Mouse (Mus musculus) midbrain, embryonic 15.5 days (tissue): ENCODE data around the gene Gm17455. TPM values are rescaled to one million over a fixed set of nuclear protein-coding genes. Genes with fewer than 3 reads are reported as not detected.

Source experiments
- ATAC-seq: fragments of 200-750 bp; cut with Nextera tagmentation; replicated peaks from 2 replicates; pipeline ENCODE4 v1.8.0; 2017; ENCODE audit warnings: moderate TSS enrichment
- H3K27ac ChIP-seq: fragments of 300-500 bp; sonication (generic); 2 replicates; pipeline ENCODE4 v1.5.1; 2015; ENCODE audit warnings: mild to moderate bottlenecking, inconsistent platforms
- H3K27me3 ChIP-seq: fragments of 300-500 bp; sonication (generic); replicated peaks from 2 replicates; pipeline ENCODE4 v1.6.1; 2015; ENCODE audit warnings: inconsistent platforms
- H3K36me3 ChIP-seq: fragments of 300-500 bp; sonication (generic); replicated peaks from 2 replicates; pipeline ENCODE4 v1.6.1; 2015; ENCODE audit warnings: inconsistent platforms
- H3K4me1 ChIP-seq: fragments of 300-500 bp; sonication (generic); 2 replicates; pipeline ENCODE4 v1.6.1; 2015; ENCODE audit warnings: inconsistent platforms
- H3K4me2 ChIP-seq: fragments of 300-500 bp; sonication (generic); 2 replicates; pipeline ENCODE4 v1.6.1; 2015; ENCODE audit warnings: inconsistent platforms, mild to moderate bottlenecking, moderate library complexity
- H3K4me3 ChIP-seq: fragments of 300-500 bp; sonication (generic); 2 replicates; pipeline ENCODE4 v1.5.1; 2015; ENCODE audit warnings: mild to moderate bottlenecking, inconsistent platforms
- H3K9ac ChIP-seq: fragments of 300-500 bp; sonication (generic); 2 replicates; pipeline ENCODE4 v1.6.1; 2015; ENCODE audit warnings: mild to moderate bottlenecking, inconsistent platforms
- H3K9me3 ChIP-seq: fragments of 300-500 bp; sonication (generic); 2 replicates; pipeline ENCODE4 v1.6.1; 2016; ENCODE audit warnings: inconsistent platforms
- WGBS: fragments of 180-500 bp; shearing (Covaris S2); methylation state at CpG from one replicate; pipeline ENCODE4 v1.1.7; 2015; ENCODE audit warnings: mixed read lengths; 5-methylcytosine and 5-hydroxymethylcytosine counted together
- polyA plus RNA-seq: library from polyadenylated mRNA; unstranded; fragments of >200 nt; fragmentation: Nextera tagmentation; extraction: Ambion mirVana; gene quantifications from 2 replicates; pipeline ENCODE4 v1.2.1, GENCODE M21; 2015

Gene Gm17455
- 8.9 and 11.0 TPM in 2 replicates for polyA plus RNA-seq

DNA sequence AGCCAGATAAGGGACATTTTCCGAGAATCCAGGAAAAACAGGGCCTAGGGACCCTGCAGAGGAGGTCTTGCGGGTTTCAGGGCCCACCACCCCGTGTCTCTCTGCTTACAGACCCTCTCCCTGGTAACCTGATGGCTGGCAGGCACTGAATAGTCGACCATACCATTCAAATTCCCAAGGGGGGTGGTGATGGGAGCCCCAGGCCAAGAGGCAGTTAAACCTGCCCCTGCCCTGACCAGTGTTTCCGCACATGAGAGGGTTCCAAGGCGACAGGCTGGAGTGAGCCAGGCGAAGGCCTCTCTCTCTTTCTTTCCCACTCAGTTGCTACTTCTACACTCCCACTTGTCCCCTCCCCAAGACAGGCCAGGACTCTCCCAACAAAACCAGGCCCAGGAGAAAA is at the start of gene Gm17455:
Gm17455 (plus strand) TSS at position 278 of the 400 bp plus-strand sequence.
- H3K27ac ChIP-seq: peak within 1 kb of the TSS; percentile 6; the same call in 1 of the 2 replicates
- peak; percentile 62; the same call in 1 of the 2 replicates for ATAC-seq
- H3K9ac ChIP-seq: no peak within 1 kb of the TSS

DNA sequence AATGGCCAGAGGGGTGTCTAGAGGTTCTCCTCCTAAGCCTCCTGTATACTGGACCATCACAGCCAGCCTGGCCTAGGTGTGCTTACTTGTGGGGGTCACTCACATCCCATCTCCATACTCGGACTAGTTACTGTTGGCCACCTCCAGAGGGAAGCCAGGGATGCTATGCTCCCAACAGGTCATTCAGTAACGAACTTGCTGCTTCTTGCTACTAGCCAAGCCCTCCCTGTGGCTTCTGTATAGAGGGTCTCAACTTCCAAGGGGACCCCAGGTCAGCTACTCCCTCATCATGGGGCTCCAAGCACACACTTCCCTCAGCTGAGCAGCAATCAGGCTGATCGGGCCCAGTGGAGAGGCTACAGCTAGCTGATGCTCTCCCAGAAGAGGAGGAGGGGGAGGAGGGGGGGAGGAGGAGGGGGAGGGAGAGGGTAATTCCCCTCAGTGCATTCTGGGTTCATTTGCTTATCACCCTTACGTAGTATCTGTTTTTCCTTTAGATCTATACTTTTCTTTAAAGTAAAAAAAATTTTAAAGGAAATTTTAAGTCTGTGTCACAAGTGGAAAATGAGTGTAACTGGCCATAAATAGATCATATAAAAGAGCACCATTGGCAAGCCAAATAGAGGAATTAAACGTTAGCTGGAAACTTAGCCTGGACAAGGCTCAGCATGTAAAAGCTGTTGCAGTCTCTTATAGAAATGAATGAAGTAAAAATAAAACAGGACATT is 49.3 kb upstream of the Gm17455 start:
- no peak for ATAC-seq
- H3K27me3 ChIP-seq: peaks cover 15% of the 10 kb centered on the region
- no peak overlapping the region for H3K4me2 ChIP-seq
- 51% methylated on average over 5 of the region's 5 CpGs for WGBS
- H3K36me3 ChIP-seq: no peaks in the 10 kb centered on the region
- H3K9ac ChIP-seq: no peak overlapping the region
- no peak overlapping the region for H3K27ac ChIP-seq
- peaks cover 21% of the 10 kb centered on the region for H3K4me1 ChIP-seq
- no peaks in the 10 kb centered on the region for H3K9me3 ChIP-seq
- H3K4me3 ChIP-seq: no peak overlapping the region

More for the DNA sequence above, at the start of gene Gm17455:
- Histone ChIP-seq H3K4me1 (0 out of 2 replicates have a peak, but pooled peaks cover 6% of the 10 kb centered on the region), H3K36me3 (no peaks in the 10 kb centered on the region), H3K4me3 (no peak within 1 kb of the TSS), H3K9me3 (no peaks in the 10 kb centered on the region), H3K27me3 (no peaks in the 10 kb centered on the region), H3K4me2 (no peak within 1 kb of the TSS)
- 39% methylated on average over 7 of the region's 7 CpGs for WGBS

DNA sequence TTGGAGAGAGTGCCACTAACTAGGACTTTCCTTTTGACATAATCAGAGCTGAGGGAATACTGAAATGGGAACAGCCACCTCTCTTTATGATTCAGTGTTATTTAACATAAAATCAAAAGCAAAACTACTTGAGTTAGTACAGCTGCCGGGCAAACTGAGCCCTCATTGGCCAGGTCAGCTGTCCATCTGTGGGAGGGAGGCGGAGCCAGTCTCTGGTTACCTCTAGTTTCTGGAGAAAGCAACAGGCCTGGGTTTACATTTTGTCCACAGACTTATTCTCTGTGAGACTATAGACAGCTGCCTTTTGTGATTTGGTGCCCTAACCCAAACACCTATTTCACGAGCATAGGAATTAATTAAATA is 48.7 kb upstream of the Gm17455 start:
- WGBS: 47% methylated on average over 3 of the region's 3 CpGs
- H3K27me3 ChIP-seq: peaks cover 15% of the 10 kb centered on the region
- no peaks in the 10 kb centered on the region for H3K36me3 ChIP-seq
- H3K9ac ChIP-seq: no peak overlapping the region
- no peaks in the 10 kb centered on the region for H3K9me3 ChIP-seq
- ATAC-seq: no peak
- no peak overlapping the region for H3K27ac ChIP-seq
- no peak overlapping the region for H3K4me3 ChIP-seq
- peaks cover 21% of the 10 kb centered on the region for H3K4me1 ChIP-seq
- H3K4me2 ChIP-seq: no peak overlapping the region

DNA sequence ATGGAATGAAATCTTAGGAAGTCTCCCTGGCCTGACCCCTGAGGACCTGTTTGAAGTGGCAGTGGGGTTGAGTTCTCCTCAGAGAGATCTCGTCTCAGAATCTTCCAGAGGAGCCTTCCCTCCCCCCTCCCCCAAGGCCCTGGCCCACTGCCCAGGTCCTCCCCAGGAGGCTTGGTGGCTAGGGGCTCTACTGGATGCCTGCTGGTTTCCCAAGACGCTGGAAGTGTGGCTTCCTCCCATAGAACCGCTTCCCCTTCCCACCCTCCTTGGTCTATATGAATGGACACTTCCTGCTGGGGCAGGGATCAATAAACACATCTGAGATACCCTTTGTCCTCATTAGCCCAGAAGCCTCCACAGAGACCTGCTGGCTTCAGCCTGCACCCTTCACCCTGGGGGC is 48.3 kb upstream of the Gm17455 start:
- Histone ChIP-seq H3K4me3 (no peak overlapping the region), H3K27me3 (peaks cover 10% of the 10 kb centered on the region), H3K4me2 (no peak overlapping the region), H3K9ac (no peak overlapping the region), H3K36me3 (no peaks in the 10 kb centered on the region), H3K9me3 (no peaks in the 10 kb centered on the region), H3K4me1 (peaks cover 21% of the 10 kb centered on the region), H3K27ac (no peak overlapping the region)
- 27% methylated on average over 3 of the region's 3 CpGs for WGBS
- ATAC-seq: no peak

DNA sequence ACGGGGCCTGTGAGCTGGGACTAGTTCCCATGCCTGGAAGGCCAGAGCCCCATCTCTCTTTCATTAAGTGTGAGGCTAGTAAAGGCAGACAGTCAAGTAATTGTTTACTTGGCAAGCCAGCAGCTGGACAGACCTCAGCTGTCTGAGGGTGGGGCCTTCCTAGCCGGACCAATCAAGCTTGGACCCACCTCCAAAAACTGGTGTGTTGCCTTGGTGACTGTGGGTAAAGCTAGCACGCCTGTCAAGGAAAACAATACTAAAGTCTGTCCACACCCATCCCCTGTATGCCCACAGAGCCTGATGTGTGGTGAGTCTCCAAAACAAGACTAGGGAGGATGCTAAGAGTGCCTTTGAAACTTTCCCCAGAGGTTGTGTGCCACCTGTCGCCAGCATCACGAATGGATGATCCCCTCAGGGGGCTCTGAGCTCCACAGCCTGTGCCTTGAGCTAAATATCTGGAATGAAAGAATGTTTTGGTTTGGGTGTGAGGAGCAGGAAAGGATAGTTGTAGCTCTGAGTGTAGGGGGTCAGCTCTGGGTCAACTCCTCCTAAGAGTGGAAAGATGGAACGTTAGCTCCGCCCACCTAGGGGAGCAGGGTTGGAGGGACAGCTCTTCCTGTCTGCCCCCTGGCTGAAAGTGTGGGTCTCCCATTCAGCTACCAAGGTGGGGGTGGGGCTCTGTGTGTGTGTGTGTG is 47.6 kb upstream of the Gm17455 start:
- peaks cover 15% of the 10 kb centered on the region for H3K4me1 ChIP-seq
- 34% methylated on average over 7 of the region's 7 CpGs for WGBS
- H3K9ac ChIP-seq: no peak overlapping the region
- peak; percentile 32; the same call in 1 of the 2 replicates for ATAC-seq
- H3K4me2 ChIP-seq: no peak overlapping the region
- no peak overlapping the region for H3K27ac ChIP-seq
- H3K36me3 ChIP-seq: no peaks in the 10 kb centered on the region
- H3K27me3 ChIP-seq: peaks cover 4% of the 10 kb centered on the region
- no peaks in the 10 kb centered on the region for H3K9me3 ChIP-seq
- no peak overlapping the region for H3K4me3 ChIP-seq

DNA sequence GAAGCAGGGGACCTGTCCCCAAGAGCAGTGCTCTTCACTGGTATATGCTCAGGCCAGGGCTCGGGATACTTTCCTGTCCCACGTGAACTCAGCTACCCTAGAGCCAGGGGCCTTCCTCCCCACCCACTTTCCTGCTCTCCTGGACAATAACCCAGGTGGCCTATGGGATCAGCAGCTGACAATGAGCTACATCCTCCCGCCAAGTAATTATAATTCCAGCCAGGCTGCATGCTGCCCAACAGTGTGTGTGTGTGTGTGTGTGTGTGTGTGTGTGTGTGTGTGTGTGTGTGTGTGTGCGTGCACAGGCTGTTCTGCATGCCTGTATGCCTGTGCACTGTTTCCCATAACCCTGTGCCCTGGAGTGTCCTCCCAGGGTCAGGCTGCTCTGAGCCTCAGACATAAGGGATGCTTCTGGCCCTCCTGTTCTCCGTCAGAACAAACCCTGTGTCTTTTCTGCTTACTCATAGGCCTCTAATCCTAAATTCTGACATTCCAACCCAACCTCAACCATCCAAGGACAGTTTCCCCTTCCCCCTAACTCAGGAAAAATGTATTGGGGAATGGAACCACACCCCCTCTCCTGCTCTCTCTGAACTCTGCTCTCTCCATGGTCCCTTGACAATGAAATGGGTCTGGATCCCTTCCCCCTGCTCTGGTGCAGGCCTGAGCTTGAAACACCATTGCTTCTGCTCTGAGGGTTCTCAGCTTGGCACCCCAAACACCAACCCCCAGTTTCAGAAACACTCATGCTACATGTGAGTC is 46.1 kb upstream of the Gm17455 start:
- no peak overlapping the region for H3K9ac ChIP-seq
- no peak overlapping the region for H3K4me2 ChIP-seq
- peaks cover 13% of the 10 kb centered on the region for H3K4me1 ChIP-seq
- no peaks in the 10 kb centered on the region for H3K36me3 ChIP-seq
- no peaks in the 10 kb centered on the region for H3K27me3 ChIP-seq
- H3K4me3 ChIP-seq: no peak overlapping the region
- H3K27ac ChIP-seq: no peak overlapping the region
- ATAC-seq: 0 out of 2 replicates have a peak, but pooled peaks have one; percentile 10
- WGBS: 56% methylated on average over 5 of the region's 5 CpGs
- no peaks in the 10 kb centered on the region for H3K9me3 ChIP-seq

DNA sequence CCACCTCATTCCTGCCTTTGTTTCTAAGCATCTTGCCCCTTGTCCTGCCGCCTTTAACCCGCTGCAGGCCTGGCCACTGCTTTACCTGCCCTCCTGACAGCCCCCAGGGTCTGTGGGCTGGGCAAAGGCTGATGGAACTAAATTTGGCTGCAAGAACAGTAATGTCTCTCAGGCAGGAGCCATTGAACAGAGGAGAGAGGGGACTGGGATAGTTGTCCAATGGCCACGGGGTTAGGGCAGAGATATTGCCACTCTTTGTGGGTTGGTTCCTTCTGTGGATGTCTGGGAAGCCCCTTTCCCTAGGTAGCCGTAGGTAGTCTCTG is 45.6 kb upstream of the Gm17455 start:
- ATAC-seq: no peak
- Histone ChIP-seq H3K9ac (no peak overlapping the region), H3K27me3 (no peaks in the 10 kb centered on the region), H3K4me2 (no peak overlapping the region), H3K36me3 (no peaks in the 10 kb centered on the region), H3K4me3 (no peak overlapping the region), H3K4me1 (peaks cover 13% of the 10 kb centered on the region), H3K9me3 (no peaks in the 10 kb centered on the region), H3K27ac (no peak overlapping the region)
- 83% methylated on average over 4 of the region's 4 CpGs for WGBS

DNA sequence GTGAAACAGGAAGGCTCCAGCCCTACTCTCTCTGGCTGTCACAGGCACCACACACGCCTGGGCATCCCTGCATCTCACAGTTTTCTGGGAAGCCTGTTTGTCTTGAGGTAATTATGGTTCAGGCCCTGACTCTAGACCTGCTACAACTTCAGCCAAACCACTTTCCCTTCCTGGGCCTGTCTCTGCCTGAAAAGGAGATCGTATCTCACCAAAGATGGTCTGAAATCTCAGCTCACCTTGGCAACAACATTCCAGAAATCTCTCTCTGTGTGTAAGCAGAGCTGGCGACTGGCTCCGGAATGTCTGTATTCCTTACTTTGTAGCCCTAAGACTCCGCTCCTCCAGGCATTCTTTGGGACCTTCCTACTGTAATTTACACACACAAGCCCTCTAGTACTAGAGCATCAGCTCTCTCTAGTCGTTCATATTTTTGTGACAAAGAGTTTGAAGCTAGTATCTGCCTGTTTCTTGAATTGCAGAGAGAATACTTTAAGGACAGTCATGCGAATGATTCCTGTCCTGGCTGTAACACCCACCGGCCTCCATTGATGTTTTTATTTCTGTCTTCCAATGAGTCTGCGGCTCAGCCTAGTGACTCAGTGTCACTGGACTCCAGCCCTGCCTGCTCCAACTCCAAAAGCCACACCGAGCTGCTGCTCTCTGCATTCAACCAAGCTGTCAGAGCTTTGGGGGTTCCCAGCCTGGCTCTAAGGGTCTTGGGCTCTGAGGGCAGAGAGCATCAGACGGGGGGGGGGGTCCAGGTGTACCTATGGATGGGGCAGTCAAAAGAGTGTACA is 44.4 kb upstream of the Gm17455 start:
- Histone ChIP-seq H3K4me3 (no peak overlapping the region), H3K27me3 (no peaks in the 10 kb centered on the region), H3K9me3 (no peaks in the 10 kb centered on the region), H3K36me3 (no peaks in the 10 kb centered on the region), H3K27ac (no peak overlapping the region), H3K4me2 (no peak overlapping the region), H3K4me1 (peaks cover 13% of the 10 kb centered on the region), H3K9ac (no peak overlapping the region)
- no peak for ATAC-seq
- 81% methylated on average over 11 of the region's 11 CpGs for WGBS

DNA sequence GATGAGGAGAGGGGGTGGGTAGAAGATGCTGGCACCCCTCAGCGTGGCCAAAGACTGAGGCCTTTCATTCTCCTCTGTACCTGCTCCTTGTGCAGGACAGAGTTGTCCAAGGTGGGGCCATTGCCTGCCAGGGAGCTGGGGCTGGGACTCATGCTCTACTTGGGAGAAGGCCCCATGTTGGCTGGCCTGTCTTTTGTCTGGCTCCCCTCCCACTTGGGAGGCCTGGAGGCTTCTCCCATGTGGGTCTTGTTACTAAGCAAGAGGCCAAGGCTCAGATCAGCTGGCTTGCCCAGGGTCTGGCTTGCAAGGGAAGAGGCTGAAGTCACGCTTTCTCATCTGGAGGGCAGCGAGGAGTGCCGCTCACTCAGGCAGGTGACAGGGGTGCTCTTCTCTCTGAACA is 42.1 kb upstream of the Gm17455 start:
- H3K4me1 ChIP-seq: peaks cover 9% of the 10 kb centered on the region
- no peak overlapping the region for H3K4me2 ChIP-seq
- H3K36me3 ChIP-seq: no peaks in the 10 kb centered on the region
- 78% methylated on average over 4 of the region's 4 CpGs for WGBS
- no peak overlapping the region for H3K9ac ChIP-seq
- H3K4me3 ChIP-seq: no peak overlapping the region
- ATAC-seq: no peak
- no peak overlapping the region for H3K27ac ChIP-seq
- H3K9me3 ChIP-seq: no peaks in the 10 kb centered on the region
- no peaks in the 10 kb centered on the region for H3K27me3 ChIP-seq

DNA sequence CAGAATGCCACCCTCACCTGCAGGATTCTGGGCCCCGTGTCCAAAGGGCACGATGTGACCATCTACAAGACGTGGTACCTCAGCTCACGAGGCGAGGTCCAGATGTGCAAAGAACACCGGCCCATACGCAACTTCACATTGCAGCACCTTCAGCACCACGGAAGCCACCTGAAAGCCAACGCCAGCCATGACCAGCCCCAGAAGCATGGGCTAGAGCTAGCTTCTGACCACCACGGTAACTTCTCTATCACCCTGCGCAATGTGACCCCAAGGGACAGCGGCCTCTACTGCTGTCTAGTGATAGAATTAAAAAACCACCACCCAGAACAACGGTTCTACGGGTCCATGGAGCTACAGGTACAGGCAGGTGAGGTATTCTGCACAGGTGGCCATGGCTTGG is 41.6 kb upstream of the Gm17455 start:
- Histone ChIP-seq H3K4me1 (peaks cover 9% of the 10 kb centered on the region), H3K27ac (no peak overlapping the region), H3K4me2 (no peak overlapping the region), H3K9me3 (no peaks in the 10 kb centered on the region), H3K36me3 (no peaks in the 10 kb centered on the region), H3K27me3 (no peaks in the 10 kb centered on the region), H3K4me3 (no peak overlapping the region), H3K9ac (no peak overlapping the region)
- ATAC-seq: no peak
- whole genome bisulfite sequencing: 95% methylated on average over 14 of the region's 14 CpGs

DNA sequence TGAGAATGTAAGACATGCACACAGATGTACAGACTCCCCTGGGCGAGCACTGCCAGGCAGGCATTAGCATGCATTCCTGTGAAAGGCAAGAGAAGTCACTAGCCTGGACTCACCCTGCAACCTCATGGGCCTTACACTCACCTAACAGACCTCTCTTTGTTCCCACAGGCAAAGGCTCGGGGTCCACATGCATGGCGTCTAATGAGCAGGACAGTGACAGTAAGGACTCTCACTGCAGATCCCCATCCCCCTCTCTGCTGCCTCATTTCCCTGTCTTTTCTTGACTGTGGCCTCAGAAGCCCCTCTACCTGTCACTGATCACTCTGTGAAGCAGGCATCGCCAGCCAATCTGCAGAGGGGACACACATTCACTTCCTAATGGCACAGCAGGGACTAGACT is 40.8 kb upstream of the Gm17455 start:
- Histone ChIP-seq H3K27ac (no peak overlapping the region), H3K27me3 (no peaks in the 10 kb centered on the region), H3K36me3 (no peaks in the 10 kb centered on the region), H3K9ac (no peak overlapping the region), H3K4me2 (no peak overlapping the region), H3K9me3 (no peaks in the 10 kb centered on the region), H3K4me1 (peaks cover 5% of the 10 kb centered on the region; the same call in 1 of the 2 replicates), H3K4me3 (no peak overlapping the region)
- no peak for ATAC-seq
- 42% methylated on average over 4 of the region's 4 CpGs for WGBS
